Mouse (Mus musculus) midbrain, embryonic 12.5 days (tissue): ENCODE results near the gene Ldhd. TPM values are rescaled to one million over a fixed set of nuclear protein-coding genes. Genes with fewer than 3 reads are reported as not detected.

ENCODE experiments used
- ATAC-seq: fragments of 200-750 bp; cut with Nextera tagmentation; 2 replicates; pipeline ENCODE4 v1.8.0; 2017; ENCODE audit warnings: low read depth, moderate TSS enrichment, moderate library complexity; ENCODE audit not compliant: low FRiP score
- H3K27ac ChIP-seq: fragments of 300-500 bp; sonication (generic); replicated peaks from 2 replicates; pipeline ENCODE4 v1.5.1; 2016; ENCODE audit warnings: mild to moderate bottlenecking
- H3K27me3 ChIP-seq: fragments of 300-500 bp; sonication (generic); 2 replicates; pipeline ENCODE4 v1.6.1; 2016; ENCODE audit warnings: mild to moderate bottlenecking
- H3K36me3 ChIP-seq: fragments of 300-500 bp; sonication (generic); 2 replicates; pipeline ENCODE4 v1.6.1; 2016
- H3K4me1 ChIP-seq: fragments of 300-500 bp; sonication (generic); 2 replicates; pipeline ENCODE4 v1.6.1; 2016
- H3K4me2 ChIP-seq: fragments of 300-500 bp; sonication (generic); replicated peaks from 2 replicates; pipeline ENCODE4 v1.6.1; 2016; ENCODE audit warnings: mild to moderate bottlenecking, moderate library complexity
- H3K4me3 ChIP-seq: fragments of 300-500 bp; sonication (generic); 2 replicates; pipeline ENCODE4 v1.5.1; 2016; ENCODE audit warnings: mild to moderate bottlenecking
- H3K9ac ChIP-seq: fragments of 300-500 bp; sonication (generic); replicated peaks from 2 replicates; pipeline ENCODE4 v1.6.1; 2016; ENCODE audit warnings: mild to moderate bottlenecking, moderate library complexity
- H3K9me3 ChIP-seq: fragments of 300-500 bp; sonication (generic); 2 replicates; pipeline ENCODE4 v1.6.1; 2016; ENCODE audit warnings: mild to moderate bottlenecking
- WGBS: fragments of 180-500 bp; shearing (Covaris S2); methylation state at CpG from one replicate; pipeline ENCODE4 v1.1.7; 2016; 5-methylcytosine and 5-hydroxymethylcytosine counted together
- polyA plus RNA-seq: library from polyadenylated mRNA; unstranded; fragments of >200 nt; fragmentation: Nextera tagmentation; extraction: Ambion mirVana; gene quantifications from 2 replicates; pipeline ENCODE4 v1.2.1, GENCODE M21; 2016

Gene Ldhd
- polyA plus RNA-seq, 1 experiment from 2014 or later: 0.41 TPM

DNA sequence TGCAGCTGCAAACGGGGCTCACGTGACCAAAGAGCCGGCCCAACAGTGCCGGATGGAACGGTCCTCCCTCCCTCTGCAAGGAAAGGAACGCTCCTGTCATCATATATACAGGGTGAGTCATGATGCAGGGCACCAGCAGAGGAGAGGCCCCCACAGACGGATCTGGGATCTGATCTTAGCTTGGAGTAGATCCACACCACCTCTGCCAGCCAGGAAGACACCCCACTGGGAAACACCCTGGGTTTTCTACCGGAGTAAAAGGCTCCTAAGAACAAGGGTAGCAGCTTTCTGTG is 3.7 kb downstream of the Ldhd start:
- WGBS: 72% methylated on average over 8 of the region's 8 CpGs
- Histone ChIP-seq H3K27ac (no peak overlapping the region), H3K4me1 (no peaks in the 10 kb centered on the region), H3K4me3 (no peak overlapping the region), H3K9me3 (no peaks in the 10 kb centered on the region), H3K27me3 (no peaks in the 10 kb centered on the region), H3K4me2 (no peak overlapping the region), H3K36me3 (peaks cover 27% of the 10 kb centered on the region), H3K9ac (no peak overlapping the region)
- ATAC-seq: no peak

DNA sequence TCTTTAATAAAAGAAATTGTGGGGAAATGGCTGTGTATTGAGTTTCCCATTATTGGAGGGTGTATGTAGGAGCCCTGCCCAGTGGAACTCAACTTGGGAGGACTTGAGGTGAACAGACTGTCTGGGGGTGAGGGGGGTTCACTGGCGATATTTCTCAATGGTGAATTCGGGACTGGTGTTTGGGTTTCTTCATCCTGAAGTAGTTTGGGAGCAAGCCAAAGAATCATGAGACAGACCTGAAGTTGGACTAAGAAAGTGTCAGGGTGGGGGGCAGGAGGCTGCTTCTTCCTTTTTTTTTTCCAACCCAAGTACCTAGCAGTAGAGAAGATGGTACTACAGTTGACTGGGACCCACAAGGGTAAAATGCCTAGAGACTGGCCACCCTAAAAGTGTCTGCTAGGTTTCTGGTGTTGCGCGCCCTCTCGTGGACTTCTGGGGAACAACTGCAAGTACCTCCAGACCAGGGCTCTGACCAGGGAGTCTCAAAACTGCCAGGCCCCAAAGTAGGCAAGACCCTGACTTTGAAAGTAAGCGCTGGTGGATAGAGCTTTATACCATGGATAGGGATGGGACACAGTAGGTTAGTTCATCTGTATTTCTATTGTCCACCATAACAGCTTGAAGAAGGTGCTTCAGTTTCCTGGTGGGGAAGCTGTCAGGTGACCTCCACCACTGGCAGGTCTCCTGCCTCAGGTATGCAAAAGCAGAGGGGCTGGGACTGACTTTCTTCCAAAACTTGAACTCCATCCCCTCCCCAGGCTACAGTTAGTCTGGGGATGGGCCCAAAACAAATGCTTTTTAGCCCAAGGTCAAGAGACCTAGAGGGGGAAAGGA is 4.3 kb downstream of the Ldhd start:
- Histone ChIP-seq H3K4me1 (no peaks in the 10 kb centered on the region), H3K27me3 (no peaks in the 10 kb centered on the region), H3K9ac (no peak overlapping the region), H3K4me3 (no peak overlapping the region), H3K9me3 (no peaks in the 10 kb centered on the region), H3K27ac (no peak overlapping the region), H3K4me2 (no peak overlapping the region), H3K36me3 (peaks cover 33% of the 10 kb centered on the region)
- no peak; the same call in 1 of the 2 replicates for ATAC-seq
- 34% methylated on average over 6 of the region's 6 CpGs for WGBS

DNA sequence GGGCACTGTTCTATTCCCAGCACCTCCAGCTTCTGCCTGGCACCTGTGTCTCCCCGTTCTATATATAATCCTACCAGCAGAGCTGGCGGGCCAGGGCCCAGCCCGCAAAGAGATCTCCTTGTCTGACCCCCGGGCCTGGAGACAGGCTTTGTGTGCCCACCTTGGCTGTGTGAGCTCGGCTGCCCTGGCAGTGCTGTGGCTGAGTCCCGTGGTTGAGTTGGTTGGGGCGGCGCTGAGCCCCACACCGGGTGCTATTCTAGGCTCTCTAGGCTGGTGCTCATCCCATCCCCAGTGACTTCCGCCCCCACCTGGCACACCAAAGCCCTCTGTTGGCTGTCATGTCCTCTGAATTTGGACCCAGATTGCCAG is 5.3 kb downstream of the Ldhd start:
- Histone ChIP-seq H3K4me1 (no peaks in the 10 kb centered on the region), H3K27ac (0 out of 2 replicates have a peak overlapping the region, but pooled peaks have one; percentile 15), H3K27me3 (no peaks in the 10 kb centered on the region), H3K9me3 (no peaks in the 10 kb centered on the region), H3K36me3 (peaks cover 41% of the 10 kb centered on the region), H3K4me3 (no peak overlapping the region), H3K9ac (no peak overlapping the region), H3K4me2 (no peak overlapping the region)
- no peak for ATAC-seq
- WGBS: 95% methylated on average over 10 of the region's 10 CpGs

DNA sequence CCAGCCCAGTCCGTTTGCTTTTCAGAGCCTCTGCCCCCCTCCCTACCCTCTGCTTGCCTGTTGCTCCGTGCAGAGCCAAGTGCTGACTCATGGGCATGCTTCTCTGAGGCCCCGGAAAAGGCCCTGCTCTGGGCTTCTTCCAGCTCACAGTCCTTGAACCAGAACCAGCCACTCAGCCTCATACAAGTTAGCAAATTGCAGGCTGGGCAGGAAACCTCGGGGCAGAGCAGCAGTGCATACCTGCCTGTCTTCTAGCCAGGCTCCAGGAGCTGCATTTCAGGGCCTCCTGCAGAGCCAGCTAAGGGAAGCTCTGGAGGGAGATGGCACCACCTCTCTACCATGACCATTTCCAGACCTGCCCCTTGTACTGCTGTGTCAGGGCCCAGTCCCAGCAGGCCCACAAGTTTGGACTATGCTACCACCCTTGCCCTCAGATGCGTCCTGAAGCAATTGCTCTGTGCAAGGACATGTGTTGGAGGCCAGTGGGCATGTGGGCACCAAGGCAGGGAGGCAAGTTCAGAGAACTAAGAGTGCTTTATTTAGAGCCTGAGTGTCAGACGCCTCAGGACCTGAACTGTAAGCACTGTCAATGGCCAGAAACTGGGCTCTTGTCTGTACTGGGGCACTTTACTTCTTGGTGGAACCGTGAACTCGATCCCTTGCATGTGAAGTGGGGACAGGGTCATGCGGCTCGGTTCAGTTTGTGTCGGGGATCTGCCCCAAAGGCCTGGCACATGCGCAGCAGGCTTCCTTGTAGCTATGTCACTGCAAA is 5.9 kb downstream of the Ldhd start:
- Histone ChIP-seq H3K27me3 (no peaks in the 10 kb centered on the region), H3K9me3 (no peaks in the 10 kb centered on the region), H3K27ac (0 out of 2 replicates have a peak overlapping the region, but pooled peaks have one; percentile 15), H3K4me1 (no peaks in the 10 kb centered on the region), H3K4me2 (no peak overlapping the region), H3K9ac (no peak overlapping the region), H3K36me3 (peaks cover 46% of the 10 kb centered on the region), H3K4me3 (no peak overlapping the region)
- WGBS: 89% methylated on average over 12 of the region's 12 CpGs
- no peak for ATAC-seq

DNA sequence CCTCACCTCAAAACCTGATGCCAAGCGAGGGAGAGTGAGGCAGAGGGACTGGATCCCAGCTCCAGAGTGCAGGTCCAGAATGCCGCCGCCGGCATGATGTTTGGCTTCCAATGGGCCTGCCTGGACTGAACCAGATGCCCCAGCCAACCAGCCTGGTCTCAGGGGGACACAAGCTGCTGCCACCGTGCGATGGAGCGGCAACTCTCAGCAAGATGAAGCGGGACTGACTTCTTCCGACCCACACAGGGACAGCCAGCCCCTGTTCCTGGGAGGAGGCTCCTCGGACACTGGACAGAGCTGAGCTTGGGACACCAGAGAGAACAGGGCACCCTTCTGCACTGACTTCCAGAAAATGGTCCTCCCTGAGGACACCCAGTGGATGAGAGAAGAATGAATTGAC is 7.6 kb downstream of the Ldhd start:
- Histone ChIP-seq H3K4me1 (no peaks in the 10 kb centered on the region), H3K4me3 (no peak overlapping the region), H3K27me3 (no peaks in the 10 kb centered on the region), H3K9ac (no peak overlapping the region), H3K36me3 (peaks cover 50% of the 10 kb centered on the region), H3K27ac (peak overlapping the region; percentile 46; the same call in 1 of the 2 replicates), H3K4me2 (no peak overlapping the region), H3K9me3 (no peaks in the 10 kb centered on the region)
- WGBS: 70% methylated on average over 10 of the region's 10 CpGs
- no peak for ATAC-seq

DNA sequence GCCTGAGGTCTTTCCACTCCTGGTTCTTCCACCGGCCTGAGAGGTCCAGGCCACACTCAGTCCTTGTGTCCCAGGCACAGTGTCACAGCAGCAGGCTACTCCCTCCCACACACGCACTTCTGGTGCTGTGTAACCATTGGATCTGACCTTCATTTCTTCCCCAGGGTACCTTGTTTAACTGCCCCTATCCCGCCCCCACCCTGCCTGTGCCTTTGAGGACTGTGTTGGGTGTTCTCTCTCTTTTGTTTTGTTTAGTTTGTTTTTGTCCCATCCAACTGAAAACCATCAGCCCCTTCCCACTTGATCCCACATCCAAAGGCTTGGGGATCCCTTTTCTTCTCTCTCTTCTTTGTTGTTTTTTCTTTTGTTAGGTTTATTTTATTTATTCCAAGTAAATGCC is 8.1 kb downstream of the Ldhd start:
- Histone ChIP-seq H3K9me3 (no peaks in the 10 kb centered on the region), H3K4me3 (no peak overlapping the region), H3K4me1 (no peaks in the 10 kb centered on the region), H3K4me2 (no peak overlapping the region), H3K36me3 (peaks cover 46% of the 10 kb centered on the region), H3K27me3 (no peaks in the 10 kb centered on the region), H3K9ac (no peak overlapping the region), H3K27ac (no peak overlapping the region)
- 62% methylated on average over 3 of the region's 3 CpGs for WGBS
- no peak for ATAC-seq

DNA sequence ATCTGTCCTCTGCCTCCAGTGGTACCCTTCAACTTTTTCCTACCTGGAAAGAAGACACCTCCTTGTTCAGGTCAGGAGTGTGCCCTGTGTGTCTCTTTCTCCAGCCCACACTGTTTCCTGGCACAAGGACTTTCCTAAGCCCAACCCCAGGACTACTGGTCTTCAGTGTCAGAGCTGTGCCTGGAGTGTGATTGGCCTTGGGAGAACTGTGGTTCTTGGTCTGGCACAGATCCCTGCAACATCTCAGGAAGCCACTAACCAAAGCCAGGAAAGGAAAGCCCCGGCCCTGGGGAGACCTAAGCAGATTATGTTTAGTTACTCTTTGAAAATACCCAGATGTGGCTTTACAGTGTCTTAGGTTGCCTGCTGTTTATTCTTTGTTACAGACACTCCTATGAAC is 10.2 kb downstream of the Ldhd start:
- H3K4me1 ChIP-seq: no peaks in the 10 kb centered on the region
- no peak overlapping the region for H3K27ac ChIP-seq
- no peak overlapping the region for H3K4me3 ChIP-seq
- no peaks in the 10 kb centered on the region for H3K27me3 ChIP-seq
- H3K9ac ChIP-seq: no peak overlapping the region
- H3K9me3 ChIP-seq: no peaks in the 10 kb centered on the region
- ATAC-seq: no peak
- WGBS: 85% methylated on average over 1 of the region's 1 CpGs
- H3K36me3 ChIP-seq: peaks cover 46% of the 10 kb centered on the region
- no peak overlapping the region for H3K4me2 ChIP-seq

DNA sequence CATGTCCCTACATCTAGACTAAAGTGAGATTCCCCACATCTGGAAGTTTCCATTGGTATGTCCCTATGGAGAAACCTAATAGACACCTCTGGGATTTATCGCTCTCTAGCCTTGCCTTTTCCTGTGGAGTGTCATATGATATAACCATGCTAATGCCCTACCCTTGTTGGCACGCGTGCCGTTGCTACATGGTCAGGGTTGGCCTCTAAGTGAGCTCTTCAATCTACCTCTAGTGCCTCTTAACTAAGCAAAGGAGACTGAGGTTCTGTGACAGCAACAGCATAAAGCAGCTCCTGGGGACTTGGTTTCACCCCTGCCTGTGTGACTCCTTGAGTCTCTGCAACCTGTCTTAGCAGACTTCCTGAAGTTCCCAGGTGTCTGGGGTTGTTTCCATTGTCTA is 11.9 kb downstream of the Ldhd start:
- Histone ChIP-seq H3K4me2 (no peak overlapping the region), H3K9ac (no peak overlapping the region), H3K27ac (no peak overlapping the region), H3K36me3 (peaks cover 37% of the 10 kb centered on the region), H3K4me3 (no peak overlapping the region), H3K9me3 (no peaks in the 10 kb centered on the region), H3K4me1 (no peaks in the 10 kb centered on the region), H3K27me3 (no peaks in the 10 kb centered on the region)
- 96% methylated on average over 4 of the region's 4 CpGs for WGBS
- ATAC-seq: no peak

DNA sequence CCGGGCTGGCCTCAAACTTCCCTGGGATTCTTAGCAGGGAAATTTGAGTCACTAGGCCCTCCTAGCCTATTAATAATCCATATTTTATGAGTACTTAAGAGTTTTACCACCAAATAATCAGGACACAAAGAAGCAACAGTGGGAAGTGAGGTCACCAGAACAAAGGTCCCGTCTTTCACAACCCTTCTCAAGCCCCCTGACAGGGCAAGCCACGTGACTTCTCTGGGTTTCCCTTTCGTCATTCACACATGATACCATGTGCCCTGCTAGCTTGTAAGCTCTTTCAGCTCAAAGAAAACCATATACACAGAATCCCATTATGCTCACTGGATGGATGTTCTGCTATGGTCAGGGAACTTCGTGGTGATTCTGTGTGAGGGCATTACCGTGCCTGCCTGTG is 12.4 kb downstream of the Ldhd start:
- Histone ChIP-seq H3K9me3 (no peaks in the 10 kb centered on the region), H3K27me3 (no peaks in the 10 kb centered on the region), H3K4me2 (no peak overlapping the region), H3K4me3 (no peak overlapping the region), H3K27ac (no peak overlapping the region), H3K9ac (no peak overlapping the region), H3K4me1 (no peaks in the 10 kb centered on the region), H3K36me3 (peaks cover 34% of the 10 kb centered on the region)
- WGBS: 61% methylated on average over 6 of the region's 6 CpGs
- ATAC-seq: no peak

DNA sequence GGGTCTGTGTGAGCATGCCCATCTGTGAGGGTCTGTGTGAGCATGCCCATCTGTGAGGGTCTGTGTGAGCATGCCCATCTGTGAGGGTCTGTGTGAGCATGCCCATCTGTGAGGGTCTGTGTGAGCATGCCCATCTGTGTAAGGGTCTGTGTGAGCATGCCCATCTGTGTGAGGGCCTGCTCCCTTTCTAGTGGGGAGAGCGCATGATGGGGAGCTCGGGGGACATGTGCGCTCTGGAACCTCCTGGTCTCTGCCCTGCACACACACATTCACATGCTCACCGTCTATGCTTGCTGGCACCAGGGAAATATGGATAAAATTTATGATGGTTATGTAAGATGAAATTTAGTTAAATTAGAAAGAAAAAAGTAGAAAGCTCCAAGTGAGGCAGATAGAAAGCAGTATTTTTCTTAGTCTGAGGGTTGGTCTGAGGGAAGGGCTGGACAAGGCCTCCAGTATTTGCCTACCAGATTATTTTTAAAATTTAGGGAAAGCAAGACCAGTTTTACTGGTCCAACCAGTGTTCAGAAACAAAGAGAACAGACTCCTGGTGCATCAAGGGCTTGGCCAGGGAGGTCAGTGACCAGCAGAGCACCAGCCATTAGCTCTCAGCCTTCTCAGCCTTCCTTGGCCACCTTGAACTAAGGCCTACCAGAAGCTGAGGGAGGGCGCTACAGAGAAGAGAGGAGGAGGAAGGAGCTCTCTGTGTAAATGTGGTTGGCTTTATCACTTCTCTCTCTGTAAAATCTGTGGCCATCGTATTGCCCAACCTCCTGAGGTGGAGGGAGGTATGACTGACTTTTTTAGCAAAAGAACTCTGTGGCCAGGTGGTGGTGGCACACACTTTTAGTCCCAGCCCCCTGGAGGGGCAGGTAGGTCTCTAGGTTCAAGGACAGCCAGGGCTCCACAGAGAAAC is 15.1 kb downstream of the Ldhd start:
- no peak overlapping the region for H3K4me2 ChIP-seq
- H3K27ac ChIP-seq: no peak overlapping the region
- H3K9me3 ChIP-seq: no peaks in the 10 kb centered on the region
- no peak for ATAC-seq
- H3K4me3 ChIP-seq: no peak overlapping the region
- no peaks in the 10 kb centered on the region for H3K27me3 ChIP-seq
- H3K36me3 ChIP-seq: peaks cover 31% of the 10 kb centered on the region
- H3K9ac ChIP-seq: no peak overlapping the region
- WGBS: 97% methylated on average over 6 of the region's 6 CpGs
- H3K4me1 ChIP-seq: no peaks in the 10 kb centered on the region

DNA sequence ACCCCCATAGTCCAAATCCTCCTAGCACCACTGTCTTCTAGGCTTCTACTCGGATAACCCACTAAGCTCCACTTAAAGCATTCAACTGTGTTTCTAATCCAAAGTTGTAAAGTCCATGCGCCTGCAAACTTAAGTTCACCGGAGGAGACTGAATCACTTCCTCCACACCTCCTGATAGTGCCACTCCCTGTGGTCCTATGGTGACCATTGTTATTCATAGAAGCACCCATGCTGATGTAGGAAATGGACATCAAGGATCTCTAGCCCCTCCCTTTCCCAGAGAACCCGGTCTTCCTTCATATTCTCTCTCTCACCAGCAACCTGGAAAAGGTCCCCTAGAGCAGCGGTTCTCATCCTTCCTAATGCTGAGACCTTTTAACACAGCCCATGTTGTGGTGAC is 17.0 kb downstream of the Ldhd start:
- no peak overlapping the region for H3K9ac ChIP-seq
- no peak overlapping the region; the same call in 1 of the 2 replicates for H3K27ac ChIP-seq
- 91% methylated on average over 5 of the region's 5 CpGs for WGBS
- H3K36me3 ChIP-seq: peaks cover 30% of the 10 kb centered on the region
- no peak overlapping the region for H3K4me2 ChIP-seq
- no peaks in the 10 kb centered on the region for H3K9me3 ChIP-seq
- no peak for ATAC-seq
- H3K27me3 ChIP-seq: no peaks in the 10 kb centered on the region
- H3K4me3 ChIP-seq: no peak overlapping the region
- H3K4me1 ChIP-seq: no peaks in the 10 kb centered on the region

DNA sequence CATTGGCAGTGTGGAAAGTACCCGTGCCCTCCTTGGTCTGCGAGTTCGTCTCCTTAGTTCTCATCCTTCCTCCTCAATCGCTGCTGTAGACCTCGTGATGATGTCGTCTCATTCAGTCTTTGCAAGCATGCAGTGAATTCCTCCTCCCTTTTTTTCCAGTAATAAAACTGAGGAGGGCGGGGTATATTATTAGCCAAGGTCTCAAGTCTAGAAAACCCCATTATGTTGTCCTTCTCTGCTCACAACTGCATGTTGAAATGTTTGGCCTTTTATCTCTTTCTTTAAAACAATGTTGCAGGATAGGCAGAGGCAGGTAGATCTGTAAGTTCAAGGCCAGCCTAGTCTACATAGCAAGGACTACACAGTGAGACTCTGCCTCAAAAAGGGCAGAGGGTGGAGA is 22.8 kb downstream of the Ldhd start:
- Histone ChIP-seq H3K27ac (no peak overlapping the region), H3K36me3 (peaks cover 27% of the 10 kb centered on the region), H3K4me1 (no peaks in the 10 kb centered on the region), H3K9me3 (no peaks in the 10 kb centered on the region), H3K27me3 (no peaks in the 10 kb centered on the region), H3K4me2 (no peak overlapping the region), H3K4me3 (no peak overlapping the region), H3K9ac (no peak overlapping the region)
- 95% methylated on average over 7 of the region's 7 CpGs for WGBS
- ATAC-seq: no peak
